Mouse (Mus musculus): ENCODE measurements around the gene Cpn2. TPM values are rescaled to one million over a fixed set of nuclear protein-coding genes. Genes with fewer than 3 reads are reported as not detected.
A peak's percentile ranks its signal among the peaks of the same experiment; 100 is the strongest.

The Cpn2 gene
- 10 to 100 TPM in 1 of 2 experiments, 1 to 10 TPM in 1; 1.3 to 10.9 TPM for total RNA-seq (2021)
- long read RNA-seq, experiment 1, full-length matches to known transcripts, result 1 of 4 reads
- long read RNA-seq, experiment 1, partial matches to known transcripts, result 0 of 4 reads
- long read RNA-seq, experiment 1, other reads (novel, unspliced or antisense), result 3 of 4 reads
- long read RNA-seq, experiment 2, result 0 reads

- no peak for DNase-seq (ENCODE audit: low spot score in 2 of 2)
These were observed at the start of gene Cpn2 for GRCm38 (mm10) chr16:30267359-30267758. Gene Cpn2 (minus strand): TSS chr16:30267499.

- no peak for DNase-seq (ENCODE audit: low spot score in 2 of 2)
These were observed 46.9 kb upstream of the Cpn2 start for GRCm38 (mm10) chr16:30314236-30314635.

- DNase-seq (ENCODE audit: low spot score in 2 of 2), result no peak
These were observed 43.3 kb upstream of the Cpn2 start, which contains the start of gene Gp5 for GRCm38 (mm10) chr16:30310647-30311046. Gene Gp5 (minus strand): TSS chr16:30310779.

GRCm38 (mm10) chr16:30310171-30310515 is 42.8 kb upstream of the Cpn2 start:
- DNase-seq (ENCODE audit: low spot score in 2 of 2), result no peak

- DNase-seq (ENCODE audit: low spot score in 2 of 2), result no peak
These were observed 42.3 kb upstream of the Cpn2 start for GRCm38 (mm10) chr16:30309395-30310170.

GRCm38 (mm10) chr16:30308616-30309394 is 41.5 kb upstream of the Cpn2 start:
- peak in 1 of 2 experiments; percentile 8 for DNase-seq (ENCODE audit: low spot score in 2 of 2)

- no peak for DNase-seq (ENCODE audit: low spot score in 2 of 2)
These were observed 40.8 kb upstream of the Cpn2 start for GRCm38 (mm10) chr16:30307961-30308615.

- no peak for DNase-seq (ENCODE audit: low spot score in 2 of 2)
These were observed 40.0 kb upstream of the Cpn2 start for GRCm38 (mm10) chr16:30307306-30307705.

GRCm38 (mm10) chr16:30306102-30306501 is 38.8 kb upstream of the Cpn2 start:
- DNase-seq (ENCODE audit: low spot score in 2 of 2), result no peak

GRCm38 (mm10) chr16:30304236-30304635 is 36.9 kb upstream of the Cpn2 start:
- no peak for DNase-seq (ENCODE audit: low spot score in 2 of 2)

GRCm38 (mm10) chr16:30303411-30303810 is 36.1 kb upstream of the Cpn2 start:
- no peak for DNase-seq (ENCODE audit: low spot score in 2 of 2)

- no peak for DNase-seq (ENCODE audit: low spot score in 2 of 2)
These were observed 35.4 kb upstream of the Cpn2 start for GRCm38 (mm10) chr16:30302686-30303085.

GRCm38 (mm10) chr16:30299711-30300277 is 32.5 kb upstream of the Cpn2 start:
- no peak for DNase-seq (ENCODE audit: low spot score in 2 of 2)

- no peak for DNase-seq (ENCODE audit: low spot score in 2 of 2)
These were observed 30.2 kb upstream of the Cpn2 start for GRCm38 (mm10) chr16:30297450-30297849.

GRCm38 (mm10) chr16:30296601-30297275 is 29.4 kb upstream of the Cpn2 start:
- DNase-seq (ENCODE audit: low spot score in 2 of 2), result no peak

- no peak for DNase-seq (ENCODE audit: low spot score in 2 of 2)
These were observed 27.8 kb upstream of the Cpn2 start for GRCm38 (mm10) chr16:30295106-30295505.

- no peak for DNase-seq (ENCODE audit: low spot score in 2 of 2)
These were observed 23.1 kb upstream of the Cpn2 start for GRCm38 (mm10) chr16:30290436-30290835.

- no peak for DNase-seq (ENCODE audit: low spot score in 2 of 2)
These were observed 18.4 kb upstream of the Cpn2 start for GRCm38 (mm10) chr16:30285701-30286100.

- no peak for DNase-seq (ENCODE audit: low spot score in 2 of 2)
These were observed 16.5 kb upstream of the Cpn2 start for GRCm38 (mm10) chr16:30283743-30284337.

- no peak for DNase-seq (ENCODE audit: low spot score in 2 of 2)
These were observed 15.7 kb upstream of the Cpn2 start, which contains the start of gene Lrrc15 for GRCm38 (mm10) chr16:30282844-30283495. Gene Lrrc15 (minus strand): TSS chr16:30283256.
